Mouse (Mus musculus) naive thymus-derived CD4-positive, alpha-beta T cell, adult 2 months (primary cell): ENCODE measurements around the gene Naif1.
A peak's percentile ranks its signal among the peaks of the same experiment; 100 is the strongest.
"Not testable (repeated sequence)": the region's sequence is repeated elsewhere in the genome, so short reads cannot be mapped to it uniquely, and the experiment has no call there.

Experiments used
- DNase-seq: peaks from one replicate; pipeline ENCODE4 v3.0.0-alpha.2; 2011; ENCODE audit warnings: low read depth

Naif1 gene

DNA sequence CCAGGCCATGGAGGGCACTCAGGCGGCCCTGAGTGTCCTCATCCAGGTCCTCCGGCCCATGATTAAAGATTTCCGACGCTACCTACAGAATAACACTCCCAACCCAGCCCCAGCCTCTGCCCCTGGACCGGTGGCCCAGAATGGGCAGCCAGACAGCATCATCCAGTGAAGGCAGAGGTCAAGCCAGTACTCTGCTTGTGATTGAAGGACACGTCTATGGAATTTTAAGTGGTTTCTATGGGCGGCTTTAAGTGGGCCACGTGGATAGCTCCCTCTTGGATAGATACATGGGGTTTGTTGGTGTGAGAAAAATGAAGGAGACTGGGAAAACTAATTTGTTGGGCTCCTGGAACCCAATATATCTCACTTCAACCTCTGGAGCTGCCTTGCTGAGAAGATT is 4.8 kb downstream of the Naif1 start:
- no peak for DNase-seq

GRCm38 (mm10) chr2:32458300-32458699 is 8.0 kb downstream of the Naif1 start:
- DNase-seq: no peak

DNA sequence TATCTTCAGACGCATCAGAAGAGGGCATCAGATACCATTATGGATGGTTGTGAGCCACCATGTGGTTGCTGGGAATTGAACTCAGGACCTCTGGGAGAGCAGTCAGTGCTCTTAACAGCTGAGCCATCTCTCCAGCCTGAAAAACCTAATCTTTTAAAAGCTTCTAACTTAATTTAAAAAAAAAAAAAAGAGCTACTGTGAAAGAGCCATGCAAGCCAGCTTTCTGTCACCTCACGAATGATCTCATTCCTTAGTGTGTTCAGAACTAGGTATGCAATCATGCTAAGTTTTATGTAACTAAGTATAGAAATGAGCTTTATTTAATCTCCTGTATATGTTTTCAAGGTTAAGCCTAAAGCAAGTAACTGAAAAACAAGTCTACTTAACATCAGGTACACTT is 9.4 kb downstream of the Naif1 start:
- DNase-seq: no peak

DNA sequence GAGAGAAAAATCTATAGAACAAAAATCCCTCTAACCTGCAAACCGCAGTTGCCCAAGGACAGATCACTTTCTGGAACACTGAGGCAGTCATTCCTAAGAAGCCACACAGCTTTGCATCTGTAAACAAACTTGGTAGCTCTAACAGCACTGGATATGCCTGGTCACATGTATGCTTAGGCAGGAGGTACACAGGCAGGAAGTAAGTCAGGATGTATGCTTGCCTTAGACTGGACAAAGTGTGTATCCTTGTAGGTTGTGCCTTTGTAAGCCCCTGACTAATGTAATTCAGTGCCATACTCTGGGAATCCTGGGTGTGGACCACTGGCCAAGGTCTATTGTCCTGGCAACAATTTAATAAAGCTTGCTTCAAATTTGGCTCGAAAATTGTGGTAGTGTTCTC is 13.5 kb downstream of the Naif1 start:
- peak; percentile 43 for DNase-seq

DNA sequence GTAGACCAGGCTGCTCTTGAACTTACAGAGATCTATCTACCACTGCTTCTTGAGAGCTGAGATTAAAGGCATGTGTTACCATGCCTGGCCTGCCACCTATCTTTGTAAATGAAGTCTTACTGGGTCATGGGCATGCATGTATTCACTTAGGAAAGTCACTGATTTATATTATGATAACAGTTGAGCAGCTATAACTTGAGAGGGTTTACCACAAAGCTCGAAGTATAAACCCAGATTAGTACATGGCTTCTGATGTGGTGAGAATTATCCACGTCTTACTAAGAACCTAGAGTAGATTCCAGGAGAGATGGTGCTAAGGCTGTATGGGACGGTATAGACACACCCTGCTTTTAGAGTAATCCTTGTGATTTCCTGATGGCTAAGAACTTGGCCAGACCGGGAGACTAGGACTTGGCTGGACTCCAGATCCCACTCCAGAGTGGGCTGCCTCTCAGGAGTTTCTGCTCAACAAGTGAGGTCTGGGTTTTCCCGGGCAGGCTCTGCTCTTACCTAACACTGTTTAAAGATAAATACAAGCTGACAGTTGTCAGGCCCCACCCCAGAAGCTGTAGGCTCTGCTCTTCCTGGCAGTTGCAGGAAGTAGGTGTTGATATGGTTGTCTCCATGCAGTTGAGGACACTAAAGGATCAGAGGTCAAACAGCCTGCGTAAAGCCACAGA is 14.1 kb downstream of the Naif1 start:
- DNase-seq: peak; percentile 60

DNA sequence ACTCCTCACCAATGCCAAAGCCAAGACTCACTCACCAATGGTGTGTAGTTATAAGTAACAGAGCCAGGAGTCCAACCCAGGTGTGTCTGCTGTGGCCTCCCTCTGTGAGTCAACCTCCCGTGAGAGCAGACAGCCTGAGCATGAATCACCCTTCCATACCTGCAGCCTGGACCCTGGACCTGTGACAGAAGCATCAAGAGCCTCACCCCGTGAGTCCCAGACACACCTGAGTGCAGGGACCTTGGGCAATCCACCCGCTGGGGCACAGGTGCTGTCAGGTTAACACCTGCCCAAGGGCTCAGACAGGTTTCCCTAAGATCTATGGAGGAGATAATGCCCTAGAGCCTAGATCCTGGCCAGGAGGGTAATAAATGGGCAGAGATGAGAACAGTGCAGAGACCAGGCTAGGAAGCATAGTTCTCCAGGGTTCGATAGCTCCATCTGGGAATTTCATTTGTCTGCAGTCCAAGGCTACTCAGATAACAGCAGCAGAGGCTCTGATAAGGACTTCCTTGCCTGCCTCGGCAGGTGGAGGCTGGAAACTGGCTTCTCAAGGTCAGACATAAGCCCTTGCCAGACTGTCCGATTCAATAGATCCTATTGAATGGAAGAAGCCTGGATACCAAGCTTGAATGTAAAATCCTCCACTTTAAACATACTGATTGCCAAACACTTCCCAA is 20.9 kb downstream of the Naif1 start:
- DNase-seq: no peak

DNA sequence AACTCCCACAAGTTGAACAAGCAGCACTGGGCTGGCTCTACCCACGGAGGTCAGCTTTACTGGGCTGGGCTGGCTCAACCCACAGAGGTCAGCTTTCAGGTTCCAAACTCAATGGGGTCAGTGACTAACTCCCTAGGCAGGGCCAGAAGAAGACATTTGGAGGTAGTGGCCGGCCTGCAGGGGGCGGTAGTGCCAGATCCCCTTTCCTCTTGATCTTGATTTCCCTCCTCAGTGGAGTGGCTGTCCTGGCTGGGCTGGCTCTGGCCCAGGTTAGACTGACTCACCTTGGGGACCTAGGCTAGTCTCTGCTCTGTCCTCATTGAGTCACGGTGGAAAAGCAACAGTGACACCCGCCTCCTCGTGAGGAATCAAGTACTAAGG is 21.4 kb downstream of the Naif1 start:
- DNase-seq: peak; percentile 54

- DNase-seq: not testable (repeated sequence)
These were observed 25.1 kb downstream of the Naif1 start for GRCm38 (mm10) chr2:32475361-32475760.

- DNase-seq: no peak
These were observed 32.1 kb downstream of the Naif1 start for GRCm38 (mm10) chr2:32482351-32482750.

DNA sequence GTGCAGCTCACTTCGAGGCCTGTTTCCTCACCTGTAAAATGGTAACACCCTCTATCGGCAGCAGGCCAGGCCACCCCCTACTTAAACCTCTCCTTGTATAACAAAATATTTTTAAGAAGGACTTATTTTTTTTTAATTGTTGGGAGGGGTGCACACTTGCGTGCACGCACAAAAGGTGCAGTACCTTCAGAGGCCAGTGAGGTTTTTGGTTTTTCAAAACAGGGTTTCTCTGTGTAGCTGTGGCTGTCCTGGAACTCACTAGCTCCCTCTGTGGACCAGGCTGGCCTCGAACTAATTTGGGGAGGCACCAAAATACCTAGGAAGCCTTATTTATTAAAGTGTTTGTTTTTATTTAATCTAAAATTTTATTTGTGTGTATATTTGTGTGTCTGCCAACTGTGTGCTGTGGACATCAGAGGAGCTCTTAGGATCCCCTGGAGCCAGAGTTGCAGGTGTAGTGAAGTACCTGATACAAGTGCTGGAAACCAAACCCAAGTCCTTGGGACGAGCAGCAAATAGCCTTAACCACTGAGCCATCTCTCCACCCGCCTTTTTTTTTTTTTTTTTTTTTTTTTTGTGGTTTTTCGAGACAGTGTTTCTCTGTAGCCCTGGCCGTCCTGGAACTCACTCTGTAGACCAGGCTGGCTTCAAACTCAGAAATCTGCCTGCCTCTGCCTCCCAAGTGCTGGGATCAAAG is 33.1 kb downstream of the Naif1 start:
- peak; percentile 68 for DNase-seq

DNA sequence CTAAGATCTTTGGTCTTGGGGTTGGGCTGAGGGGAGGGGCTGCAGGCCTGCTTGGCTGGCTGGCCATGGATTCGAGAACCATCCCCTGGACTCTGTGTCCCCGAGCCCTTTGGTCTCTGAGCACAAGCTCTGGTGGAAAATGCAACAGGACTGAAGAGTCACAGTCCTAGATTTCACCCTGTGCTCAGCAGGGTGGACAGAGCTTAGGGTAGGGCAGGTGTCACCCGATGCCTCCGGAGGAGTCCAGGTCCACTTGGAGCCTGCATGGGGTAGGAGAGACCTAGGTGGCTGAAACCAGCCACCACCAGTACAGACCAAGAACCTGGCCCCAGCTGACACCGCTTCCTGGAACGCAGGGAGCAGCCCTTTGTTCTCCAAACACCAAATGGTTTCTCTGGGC is 34.7 kb downstream of the Naif1 start:
- DNase-seq: no peak

DNA sequence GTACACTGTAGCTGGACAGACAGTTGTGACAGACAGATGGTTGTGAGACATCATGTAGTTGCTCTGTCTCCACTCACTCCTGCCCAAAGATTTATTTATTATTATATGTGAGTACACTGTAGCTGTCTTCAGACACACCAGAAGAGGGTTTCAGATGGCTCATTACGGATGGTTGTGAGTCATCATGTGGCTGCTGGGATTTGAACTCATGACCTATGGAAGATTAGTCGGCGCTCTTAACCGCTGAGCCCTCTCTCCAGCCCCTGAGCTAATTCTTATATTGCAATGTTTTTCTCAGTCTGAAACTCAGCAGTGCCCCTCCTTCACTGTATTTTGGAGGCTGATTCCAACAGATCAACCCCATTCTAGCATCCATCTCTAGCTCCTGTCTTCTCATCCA is 35.5 kb downstream of the Naif1 start:
- no peak for DNase-seq

DNA sequence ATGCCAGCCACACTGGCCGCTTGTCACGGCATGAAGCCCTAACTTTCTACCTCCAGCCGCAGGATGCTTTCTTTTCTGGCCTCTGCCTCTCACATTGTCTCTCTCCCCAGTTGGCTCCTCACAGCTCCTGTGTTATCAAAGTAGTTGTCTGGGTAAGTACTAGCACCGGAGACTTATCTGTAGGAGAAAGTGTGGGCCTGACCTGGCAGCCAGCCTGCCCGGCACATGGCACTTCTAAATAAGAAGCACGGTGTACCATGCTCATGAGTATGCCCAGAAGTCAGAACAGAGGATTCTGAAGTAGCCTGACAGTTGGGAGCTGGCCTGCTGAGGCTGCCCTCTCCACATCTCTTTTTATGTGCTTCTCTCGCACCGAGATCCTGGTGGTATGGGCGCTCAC is 35.9 kb downstream of the Naif1 start:
- DNase-seq: no peak

DNA sequence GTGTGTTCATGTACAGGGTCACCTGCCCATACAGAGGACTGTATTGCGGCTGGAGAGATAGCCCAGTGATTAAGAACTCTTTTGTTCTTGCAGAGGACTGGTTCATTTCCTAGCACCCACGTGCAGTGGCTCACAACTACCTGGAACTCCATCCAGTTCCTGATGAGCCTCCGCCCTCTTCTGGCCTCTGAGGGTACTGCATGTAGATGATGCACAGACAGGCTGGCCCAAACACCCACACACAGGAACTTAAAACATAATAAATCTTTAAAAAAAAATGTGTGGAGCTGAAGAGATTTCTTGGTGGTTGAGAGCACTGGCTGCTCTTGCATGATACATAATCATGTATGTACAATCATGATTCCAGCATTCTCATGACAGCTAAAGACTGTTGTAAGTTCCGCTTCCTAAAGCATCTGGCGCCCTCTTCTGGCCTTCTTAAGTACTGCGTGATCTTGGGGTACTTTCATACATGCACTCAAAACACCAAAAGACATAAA is 36.9 kb downstream of the Naif1 start:
- peak; percentile 97 for DNase-seq

- DNase-seq: peak; percentile 93
These were observed 38.4 kb downstream of the Naif1 start for GRCm38 (mm10) chr2:32488679-32489078.

DNA sequence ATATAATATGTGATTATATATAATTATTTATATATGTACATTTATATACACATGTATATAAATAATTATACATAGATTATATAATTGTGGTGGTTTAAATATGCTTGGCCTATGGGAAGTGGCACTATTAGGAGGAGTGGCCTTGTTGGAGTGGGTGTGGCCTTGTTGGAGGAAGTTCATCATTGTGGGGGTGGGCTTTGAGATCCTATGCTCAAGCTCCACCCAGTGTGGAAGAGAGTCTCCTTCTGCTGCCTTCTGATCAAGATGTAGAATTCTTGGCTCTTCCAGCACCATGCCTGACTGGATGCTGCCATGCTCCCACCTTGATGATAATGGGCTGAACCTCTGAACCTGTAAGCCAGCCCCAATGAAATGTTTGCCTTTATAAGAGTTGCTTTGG is 40.5 kb downstream of the Naif1 start:
- not testable (repeated sequence) for DNase-seq

- peak; percentile 71 for DNase-seq
These were observed 42.4 kb downstream of the Naif1 start for GRCm38 (mm10) chr2:32492661-32493060.

DNA sequence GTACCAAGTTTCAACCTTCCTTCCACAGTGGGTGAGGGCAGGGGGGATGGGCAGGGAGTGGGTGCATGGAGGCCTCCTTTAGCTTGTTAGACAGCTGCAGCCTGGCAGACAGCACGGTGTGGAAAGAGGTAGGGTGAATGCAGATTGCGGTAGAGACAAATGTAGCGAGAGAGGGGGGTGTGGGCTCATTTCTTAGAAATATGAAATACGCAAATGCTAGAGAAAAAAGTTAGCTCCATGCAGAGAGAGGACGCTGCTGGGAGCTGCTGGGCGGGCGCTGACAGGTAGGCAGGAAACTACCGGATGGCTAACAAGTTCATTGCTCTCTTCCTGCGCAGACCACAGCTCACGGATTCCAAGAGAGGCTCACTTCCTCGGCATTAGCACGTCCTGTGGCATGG is 43.0 kb downstream of the Naif1 start:
- DNase-seq: peak; percentile 93

- DNase-seq: no peak
These were observed 44.3 kb downstream of the Naif1 start for GRCm38 (mm10) chr2:32494522-32494921.

- DNase-seq: peak; percentile 97
These were observed 45.0 kb downstream of the Naif1 start for GRCm38 (mm10) chr2:32495185-32495726.

GRCm38 (mm10) chr2:32496190-32496589 is 45.9 kb downstream of the Naif1 start:
- peak; percentile 79 for DNase-seq

DNA sequence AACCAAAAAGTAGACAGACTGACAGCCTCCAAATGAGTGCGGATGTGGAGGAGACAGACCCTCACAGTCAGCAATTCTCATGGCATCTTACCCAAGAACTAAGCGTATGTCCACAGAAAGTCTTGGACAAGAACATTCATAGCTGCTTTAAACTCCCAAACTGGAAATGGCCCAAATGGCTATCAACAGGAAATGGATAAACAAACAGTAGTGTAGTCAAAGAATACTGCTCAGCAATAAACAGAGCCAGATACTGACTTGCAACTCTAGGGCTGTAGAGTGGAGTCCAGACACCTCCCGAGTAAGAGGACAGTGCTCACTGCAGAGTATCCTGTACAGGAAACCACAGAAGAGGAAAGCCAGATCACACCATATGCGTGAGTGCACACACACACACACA is 49.1 kb downstream of the Naif1 start:
- no peak for DNase-seq

DNA sequence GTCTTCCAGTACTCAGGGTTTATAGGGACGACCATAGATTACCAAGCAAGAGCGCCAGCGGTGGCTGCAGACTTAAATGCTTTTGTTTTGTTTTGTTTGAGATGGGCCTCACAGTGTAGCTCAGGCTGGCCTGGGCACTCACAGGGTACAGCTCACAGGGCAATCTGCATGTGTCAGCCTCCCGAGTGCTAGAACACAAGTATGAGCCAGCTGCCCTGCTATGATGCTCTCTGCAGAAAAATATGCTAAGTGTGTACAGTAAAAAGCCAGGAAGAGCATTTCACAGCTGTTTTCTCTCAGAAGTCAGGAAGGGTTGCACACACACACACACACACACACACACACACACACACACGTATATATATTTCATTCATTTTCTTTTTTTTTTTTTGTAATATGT is 50.2 kb downstream of the Naif1 start:
- peak; percentile 53 for DNase-seq
